Mouse (Mus musculus): ENCODE data around the gene Arhgef5.

The Arhgef5 gene

GRCm38 (mm10) chr6:43333479-43333878 lies 68.1 kb downstream of the Arhgef5 start:
- peak; percentile 11 for DNase-seq

- peak; percentile 47 for DNase-seq
Observed at GRCm38 (mm10) chr6:43335619-43336234, 70.3 kb downstream of the Arhgef5 start.

GRCm38 (mm10) chr6:43337491-43337961 lies 72.1 kb downstream of the Arhgef5 start:
- peak; percentile 84 for DNase-seq

- no peak for DNase-seq
Observed at GRCm38 (mm10) chr6:43338804-43339203, 73.4 kb downstream of the Arhgef5 start.
